ENCODE assay signal across 9 mouse cellular contexts in the genomic region with DNA sequence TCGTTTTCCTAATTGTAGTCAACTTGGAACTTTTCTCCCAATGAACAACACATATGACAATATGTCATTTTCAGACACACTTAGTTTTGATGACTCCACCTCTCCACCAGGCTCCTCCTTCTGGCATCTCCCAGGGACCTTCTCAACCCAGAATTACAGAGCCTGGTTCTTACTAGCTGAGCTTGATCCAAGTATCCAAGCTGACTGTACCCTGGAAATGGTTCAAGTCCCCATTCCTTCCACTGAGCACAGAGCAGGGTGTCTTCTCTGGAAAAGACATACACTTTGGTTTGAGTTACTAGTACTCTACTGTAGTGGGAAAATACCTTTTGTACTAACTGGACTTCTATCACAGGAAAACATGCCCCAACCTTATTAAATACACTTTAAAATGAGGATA.
"Had no signal": no experiment of that assay in that cellular context is flagged by ENCODE, and none has a peak within 500 bp of the region (broad histone marks: within the 10 kb centered on the region; RNA-seq: fewer than 3 reads in every experiment).

No protein-coding gene starts in this region.

- DNase-seq: lung, adult 18-20 months; lung, embryonic 14.5 days; lung, postnatal 10 days; lung, postnatal 4 days; midbrain, embryonic 14.5 days; right cerebral cortex, postnatal 14 days; thymus, adult 2 months; thymus, postnatal 25 days; thymus, postnatal 4 days had no signal
